In genomic region chr4:62348329-62348705, GRCm38 (mm10) we compare ENCODE assay signal across 9 mouse cellular contexts. TPM values are rescaled to one million over a fixed set of nuclear protein-coding genes. Genes with fewer than 3 reads are reported as not detected.
DNase-seq lines count a peak whose midpoint lies in the region; ATAC-seq and TF ChIP-seq lines count a peak whose summit lies in the region.
"Had no signal": no experiment of that assay in that cellular context is flagged by ENCODE, and none has a peak within 500 bp of the region (broad histone marks: within the 10 kb centered on the region; RNA-seq: fewer than 3 reads in every experiment).

No protein-coding gene starts in this region.

- intact Hi-C loops in left cerebral cortex, postnatal 25 days (cut with DNase I), result no loop called here

- peak; percentile 57; the same call in 1 of the 2 replicates for ATAC-seq in frontal cortex, adult (ENCODE audit: low TSS enrichment)
- no peak for ATAC-seq in hindbrain, postnatal 0 days
- ATAC-seq in hindbrain, embryonic 14.5 days (ENCODE audit: low FRiP score), result no peak
- no peak for ATAC-seq in neural tube, embryonic 15.5 days (ENCODE audit: low FRiP score)
- peak; percentile 24; the same call in 1 of the 2 replicates for ATAC-seq in stomach, postnatal 0 days (ENCODE audit: low FRiP score, low TSS enrichment)

- no peak overlapping the region for H3K4me3 ChIP-seq in hindbrain, postnatal 0 days (ENCODE audit: low read length)
- H3K4me3 ChIP-seq in hindbrain, embryonic 14.5 days (replicated peaks; ENCODE audit: low read length), result no peak overlapping the region
- H3K4me3 ChIP-seq in neural tube, embryonic 15.5 days (replicated peaks), result no peak overlapping the region
- no peak overlapping the region for H3K4me3 ChIP-seq in stomach, postnatal 0 days (ENCODE audit: low read depth, low read length)
- H3K4me3 ChIP-seq: limb, embryonic 13.5 days had no signal

- no peak for DNase-seq in frontal cortex, postnatal 25 days (ENCODE audit: low spot score in 2 of 2)
- DNase-seq in hindbrain, postnatal 0 days (ENCODE audit: low spot score), result no peak
- DNase-seq in hindbrain, embryonic 14.5 days (ENCODE audit: low spot score), result no peak
- DNase-seq in neural tube, embryonic 10.5 days (ENCODE audit: extremely low spot score, low spot score), result no peak
- DNase-seq in stomach, postnatal 0 days (ENCODE audit: low spot score), result no peak
- DNase-seq in left cerebral cortex, postnatal 25 days (ENCODE audit: low spot score in 2 of 2), result no peak

- WGBS in hindbrain, postnatal 0 days, result 66% methylated on average over 2 of the region's 2 CpGs
- WGBS in hindbrain, embryonic 14.5 days, result 88% methylated on average over 2 of the region's 2 CpGs
- WGBS in neural tube, embryonic 15.5 days, result 69% methylated on average over 2 of the region's 2 CpGs
- 39% methylated on average over 2 of the region's 2 CpGs for WGBS in stomach, postnatal 0 days

- H3K4me2 ChIP-seq in hindbrain, postnatal 0 days (ENCODE audit: low read depth, low read length), result no peak overlapping the region
- H3K4me2 ChIP-seq in hindbrain, embryonic 14.5 days (replicated peaks), result no peak overlapping the region
- no peak overlapping the region for H3K4me2 ChIP-seq in neural tube, embryonic 15.5 days
- H3K4me2 ChIP-seq in stomach, postnatal 0 days (replicated peaks; ENCODE audit: low read depth), result no peak overlapping the region
- H3K4me2 ChIP-seq: limb, embryonic 13.5 days had no signal

- no peak for TF ChIP-seq CTCF in hindbrain, postnatal 0 days (IDR thresholded peaks at IDR 0.05; ENCODE audit: low read depth)
- no peak for TF ChIP-seq CTCF in stomach, postnatal 0 days (IDR thresholded peaks at IDR 0.05; ENCODE audit: low read depth)

- no peak overlapping the region for H3K9ac ChIP-seq in hindbrain, postnatal 0 days (replicated peaks; ENCODE audit: low read length)
- H3K9ac ChIP-seq in hindbrain, embryonic 14.5 days, result no peak overlapping the region
- no peak overlapping the region for H3K9ac ChIP-seq in neural tube, embryonic 15.5 days (replicated peaks)
- H3K9ac ChIP-seq in stomach, postnatal 0 days (ENCODE audit: low read length), result 0 out of 2 replicates have a peak overlapping the region, but pooled peaks have one; percentile 4
- H3K9ac ChIP-seq: limb, embryonic 13.5 days had no signal

- H3K4me1 ChIP-seq in hindbrain, postnatal 0 days (ENCODE audit: insufficient read depth, low read length), result no peaks in the 10 kb centered on the region
- H3K4me1 ChIP-seq in hindbrain, embryonic 14.5 days (replicated peaks; ENCODE audit: control insufficient read depth, insufficient read depth, low read length), result no peaks in the 10 kb centered on the region
- H3K4me1 ChIP-seq in neural tube, embryonic 15.5 days, result no peaks in the 10 kb centered on the region
- H3K4me1 ChIP-seq in stomach, postnatal 0 days (replicated peaks; ENCODE audit: control insufficient read depth, insufficient read depth), result no peaks in the 10 kb centered on the region; the same call in 1 of the 2 replicates
- H3K4me1 ChIP-seq: limb, embryonic 13.5 days had no signal

- peak overlapping the region; percentile 32; the same call in 1 of the 2 replicates for H3K27ac ChIP-seq in hindbrain, postnatal 0 days
- no peak overlapping the region for H3K27ac ChIP-seq in hindbrain, embryonic 14.5 days
- H3K27ac ChIP-seq in neural tube, embryonic 15.5 days (replicated peaks), result 0 out of 2 replicates have a peak overlapping the region, but pooled peaks have one; percentile 7
- peak overlapping the region; percentile 67 for H3K27ac ChIP-seq in stomach, postnatal 0 days (replicated peaks)
- H3K27ac ChIP-seq: limb, embryonic 13.5 days had no signal

- H3K27me3 ChIP-seq in hindbrain, postnatal 0 days (ENCODE audit: insufficient read depth, low read length), result no peaks in the 10 kb centered on the region
- no peaks in the 10 kb centered on the region for H3K27me3 ChIP-seq in hindbrain, embryonic 14.5 days (ENCODE audit: control insufficient read depth, insufficient read depth, low read length)
- no peaks in the 10 kb centered on the region for H3K27me3 ChIP-seq in neural tube, embryonic 15.5 days (replicated peaks)
- no peaks in the 10 kb centered on the region for H3K27me3 ChIP-seq in stomach, postnatal 0 days (ENCODE audit: control insufficient read depth, insufficient read depth, low read length)
- H3K27me3 ChIP-seq: limb, embryonic 13.5 days had no signal

- H3K9me3 ChIP-seq in hindbrain, postnatal 0 days (ENCODE audit: low read length), result no peaks in the 10 kb centered on the region
- H3K9me3 ChIP-seq in hindbrain, embryonic 14.5 days (ENCODE audit: control insufficient read depth, low read length), result no peaks in the 10 kb centered on the region
- H3K9me3 ChIP-seq in neural tube, embryonic 15.5 days (replicated peaks), result no peaks in the 10 kb centered on the region
- H3K9me3 ChIP-seq in stomach, postnatal 0 days (ENCODE audit: control insufficient read depth, low read length), result no peaks in the 10 kb centered on the region
- H3K9me3 ChIP-seq: limb, embryonic 13.5 days had no signal

- H3K36me3 ChIP-seq in hindbrain, postnatal 0 days (ENCODE audit: insufficient read depth, low read length), result peaks cover 25% of the 10 kb centered on the region
- H3K36me3 ChIP-seq in hindbrain, embryonic 14.5 days (replicated peaks; ENCODE audit: control insufficient read depth, insufficient read depth), result peaks cover 47% of the 10 kb centered on the region
- H3K36me3 ChIP-seq in neural tube, embryonic 15.5 days, result peaks cover 53% of the 10 kb centered on the region
- H3K36me3 ChIP-seq in stomach, postnatal 0 days (ENCODE audit: control insufficient read depth, insufficient read depth, low read length), result peaks cover 9% of the 10 kb centered on the region

- TF ChIP-seq EP300 in stomach, postnatal 0 days (optimal IDR thresholded peaks at IDR 0.05), result no peak

RNA-seq across cellular contexts. Expression of gene Fkbp15, which starts 12.0 kb away (rescaled TPM):
- total RNA-seq in hindbrain, postnatal 0 days (2014; rRNA removed), result 38.3 and 43.0 TPM in 2 replicates
- 22.6 and 23.7 TPM in 2 replicates for polyA plus RNA-seq in hindbrain, postnatal 0 days (2015; fragmentation: Nextera tagmentation; extraction: Ambion mirVana)
- 23.5 and 24.3 TPM in 2 replicates for polyA plus RNA-seq in hindbrain, embryonic 14.5 days (2014; fragmentation: Nextera tagmentation; extraction: Ambion mirVana)
- polyA plus RNA-seq in neural tube, embryonic 15.5 days (2015; fragmentation: Nextera tagmentation; extraction: Ambion mirVana), result 22.6 and 24.2 TPM in 2 replicates
- polyA plus RNA-seq in stomach, postnatal 0 days (2015; fragmentation: Nextera tagmentation; extraction: Ambion mirVana), result 15.0 and 16.2 TPM in 2 replicates
- total RNA-seq in left cerebral cortex, postnatal 25 days (2021), result 10 to 100 TPM; 33.1 to 35.9 TPM

RNA-seq across cellular contexts. Expression of gene Slc31a1, which starts 12.2 kb away (rescaled TPM):
- 17.3 and 20.8 TPM in 2 replicates for total RNA-seq in hindbrain, postnatal 0 days (2014; rRNA removed)
- polyA plus RNA-seq in hindbrain, postnatal 0 days (2015; fragmentation: Nextera tagmentation; extraction: Ambion mirVana), result 45.3 and 46.3 TPM in 2 replicates
- 47.1 and 48.9 TPM in 2 replicates for polyA plus RNA-seq in hindbrain, embryonic 14.5 days (2014; fragmentation: Nextera tagmentation; extraction: Ambion mirVana)
- polyA plus RNA-seq in neural tube, embryonic 15.5 days (2015; fragmentation: Nextera tagmentation; extraction: Ambion mirVana), result 32.2 and 36.5 TPM in 2 replicates
- 51.4 and 55.0 TPM in 2 replicates for polyA plus RNA-seq in stomach, postnatal 0 days (2015; fragmentation: Nextera tagmentation; extraction: Ambion mirVana)
- 10 to 100 TPM; 17.7 to 19.2 TPM for total RNA-seq in left cerebral cortex, postnatal 25 days (2021)

Comparison
In these comparisons a context has a peak if more than half of its experiments do, and no peak if none do; other contexts are left out.
1. ATAC-seq: peak in frontal cortex, adult (single experiment) and stomach, postnatal 0 days (single experiment); none in hindbrain, postnatal 0 days (single experiment), hindbrain, embryonic 14.5 days (single experiment) and neural tube, embryonic 15.5 days (single experiment).